Mouse (Mus musculus): ENCODE measurements around the gene Snx5. TPM values are rescaled to one million over a fixed set of nuclear protein-coding genes. Genes with fewer than 3 reads are reported as not detected.

Gene Snx5
- polyA plus RNA-seq, 1 experiment = 89.1 TPM

- H3K27ac ChIP-seq (replicated peaks; ENCODE audit: low read depth, low read length) = no peak overlapping the region
- H3K4me3 ChIP-seq (ENCODE audit: insufficient read depth, low read depth, low read length) = no peak overlapping the region
- no peaks in the 10 kb centered on the region for H3K4me1 ChIP-seq (ENCODE audit: control insufficient read depth, insufficient read depth, insufficient read length, low read length)
Measured at GRCm38 (mm10) chr2:144224351-144224750, 46.4 kb downstream of the Snx5 start.

- H3K4me1 ChIP-seq (ENCODE audit: control insufficient read depth, insufficient read depth, insufficient read length, low read length) = peaks cover 3% of the 10 kb centered on the region; the same call in 1 of the 2 replicates
- no peak overlapping the region for H3K4me3 ChIP-seq (ENCODE audit: insufficient read depth, low read depth, low read length)
- no peak overlapping the region for H3K27ac ChIP-seq (replicated peaks; ENCODE audit: low read depth, low read length)
Measured at GRCm38 (mm10) chr2:144215601-144216000, 55.1 kb downstream of the Snx5 start.

DNA sequence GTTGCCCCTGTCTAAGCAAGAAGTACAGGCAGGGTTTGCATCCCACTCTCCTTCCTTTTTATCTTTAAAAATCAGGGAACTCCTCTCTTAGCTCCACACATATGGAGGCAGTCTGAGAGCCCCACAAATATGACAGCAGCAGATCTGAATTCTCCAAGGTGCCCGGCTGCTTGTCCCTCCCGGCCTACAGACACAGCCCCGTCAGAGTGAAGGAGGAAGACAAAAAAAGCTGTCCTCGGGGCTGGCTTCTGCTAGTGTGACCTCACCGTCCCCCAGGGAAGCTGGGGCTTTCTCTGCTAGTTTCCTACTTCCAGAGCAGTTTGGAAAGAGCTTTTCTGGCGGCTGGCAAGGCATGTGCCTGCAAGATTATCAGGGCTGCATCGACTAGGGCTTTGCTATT is 55.5 kb downstream of the Snx5 start:
- peaks cover 3% of the 10 kb centered on the region; the same call in 1 of the 2 replicates for H3K4me1 ChIP-seq (ENCODE audit: control insufficient read depth, insufficient read depth, insufficient read length, low read length)
- peak overlapping the region; percentile 49 for H3K27ac ChIP-seq (replicated peaks; ENCODE audit: low read depth, low read length)

GRCm38 (mm10) chr2:144214508-144215185 is 56.1 kb downstream of the Snx5 start:
- Histone ChIP-seq H3K4me1 (ENCODE audit: control insufficient read depth, insufficient read depth, insufficient read length, low read length) (peaks cover 3% of the 10 kb centered on the region; the same call in 1 of the 2 replicates), H3K4me3 (ENCODE audit: insufficient read depth, low read depth, low read length) (no peak overlapping the region), H3K27ac (replicated peaks; ENCODE audit: low read depth, low read length) (peak overlapping the region; percentile 49)

More for the DNA sequence above, 55.5 kb downstream of the Snx5 start:
- no peak overlapping the region for H3K4me3 ChIP-seq (ENCODE audit: insufficient read depth, low read depth, low read length)

- H3K27ac ChIP-seq (replicated peaks; ENCODE audit: low read depth, low read length) = peak overlapping the region; percentile 23; the same call in 1 of the 2 replicates
- no peak overlapping the region for H3K4me3 ChIP-seq (ENCODE audit: insufficient read depth, low read depth, low read length)
- peaks cover 3% of the 10 kb centered on the region; the same call in 1 of the 2 replicates for H3K4me1 ChIP-seq (ENCODE audit: control insufficient read depth, insufficient read depth, insufficient read length, low read length)
Measured at GRCm38 (mm10) chr2:144213803-144214202, 56.9 kb downstream of the Snx5 start.

- H3K27ac ChIP-seq (replicated peaks; ENCODE audit: low read depth, low read length) = no peak overlapping the region
- H3K4me1 ChIP-seq (ENCODE audit: control insufficient read depth, insufficient read depth, insufficient read length, low read length) = peaks cover 20% of the 10 kb centered on the region; the same call in 1 of the 2 replicates
- no peak overlapping the region for H3K4me3 ChIP-seq (ENCODE audit: insufficient read depth, low read depth, low read length)
Measured at GRCm38 (mm10) chr2:144209425-144209824, 61.3 kb downstream of the Snx5 start.

- peaks cover 26% of the 10 kb centered on the region; the same call in 1 of the 2 replicates for H3K4me1 ChIP-seq (ENCODE audit: control insufficient read depth, insufficient read depth, insufficient read length, low read length)
- peak overlapping the region; percentile 55 for H3K27ac ChIP-seq (replicated peaks; ENCODE audit: low read depth, low read length)
- H3K4me3 ChIP-seq (ENCODE audit: insufficient read depth, low read depth, low read length) = no peak overlapping the region
Measured at GRCm38 (mm10) chr2:144207365-144207764, 63.3 kb downstream of the Snx5 start.

DNA sequence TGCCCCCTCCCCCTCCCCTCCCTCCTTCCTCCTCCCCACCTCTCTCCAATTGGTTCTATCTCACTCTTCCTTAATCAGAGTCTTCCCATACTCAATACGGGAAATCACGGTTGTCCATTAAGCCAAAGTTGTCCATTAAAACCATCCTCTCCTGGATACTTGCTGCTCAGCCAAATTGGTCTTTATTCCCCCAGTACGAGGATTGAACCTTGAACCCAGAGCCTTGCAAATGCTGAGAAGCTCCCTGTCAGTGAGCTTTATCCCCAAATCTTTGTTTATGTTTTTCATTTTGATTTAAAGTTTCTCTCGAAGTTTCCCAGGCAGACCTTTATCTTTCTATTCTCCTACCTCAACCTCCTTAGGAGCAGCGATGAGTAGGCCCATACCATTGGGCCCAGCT is 67.7 kb downstream of the Snx5 start:
- Histone ChIP-seq H3K4me3 (ENCODE audit: insufficient read depth, low read depth, low read length) (no peak overlapping the region), H3K27ac (replicated peaks; ENCODE audit: low read depth, low read length) (no peak overlapping the region), H3K4me1 (ENCODE audit: control insufficient read depth, insufficient read depth, insufficient read length, low read length) (peaks cover 27% of the 10 kb centered on the region)

GRCm38 (mm10) chr2:144202567-144202966 is 68.1 kb downstream of the Snx5 start:
- Histone ChIP-seq H3K4me1 (ENCODE audit: control insufficient read depth, insufficient read depth, insufficient read length, low read length) (peaks cover 23% of the 10 kb centered on the region), H3K4me3 (ENCODE audit: insufficient read depth, low read depth, low read length) (no peak overlapping the region), H3K27ac (replicated peaks; ENCODE audit: low read depth, low read length) (no peak overlapping the region)

GRCm38 (mm10) chr2:144202151-144202550 is 68.6 kb downstream of the Snx5 start:
- Histone ChIP-seq H3K27ac (replicated peaks; ENCODE audit: low read depth, low read length) (0 out of 2 replicates have a peak overlapping the region, but pooled peaks have one; percentile 6), H3K4me1 (ENCODE audit: control insufficient read depth, insufficient read depth, insufficient read length, low read length) (peaks cover 19% of the 10 kb centered on the region)

More at GRCm38 (mm10) chr2:144202151-144202550, 68.6 kb downstream of the Snx5 start:
- H3K4me3 ChIP-seq (ENCODE audit: insufficient read depth, low read depth, low read length) = no peak overlapping the region

Other genes with a start within 250 kb of the Snx5 start
- not detected in 2 replicates for gene Banf2, start 237.8 kb downstream of the Snx5 start, polyA plus RNA-seq (2012; ENCODE audit: insufficient read depth, insufficient read length, missing spikeins)
- 21.4 and 26.4 TPM in 2 replicates for gene Mgme1, start 243 bp downstream of the Snx5 start, polyA plus RNA-seq (2012; ENCODE audit: insufficient read depth, insufficient read length, missing spikeins)
- gene Ovol2, start 61.2 kb upstream of the Snx5 start, polyA plus RNA-seq (2012; ENCODE audit: insufficient read depth, insufficient read length, missing spikeins) = not detected in 2 replicates
- gene Kat14, start 98.1 kb upstream of the Snx5 start, polyA plus RNA-seq (2012; ENCODE audit: insufficient read depth, insufficient read length, missing spikeins) = 9.9 and 17.2 TPM in 2 replicates
- 3.4 and 6.3 TPM in 2 replicates for gene Pet117, start 98.1 kb upstream of the Snx5 start, polyA plus RNA-seq (2012; ENCODE audit: insufficient read depth, insufficient read length, missing spikeins)